Mouse (Mus musculus): Measurements from ENCODE around the gene Ppil2.

DNA sequence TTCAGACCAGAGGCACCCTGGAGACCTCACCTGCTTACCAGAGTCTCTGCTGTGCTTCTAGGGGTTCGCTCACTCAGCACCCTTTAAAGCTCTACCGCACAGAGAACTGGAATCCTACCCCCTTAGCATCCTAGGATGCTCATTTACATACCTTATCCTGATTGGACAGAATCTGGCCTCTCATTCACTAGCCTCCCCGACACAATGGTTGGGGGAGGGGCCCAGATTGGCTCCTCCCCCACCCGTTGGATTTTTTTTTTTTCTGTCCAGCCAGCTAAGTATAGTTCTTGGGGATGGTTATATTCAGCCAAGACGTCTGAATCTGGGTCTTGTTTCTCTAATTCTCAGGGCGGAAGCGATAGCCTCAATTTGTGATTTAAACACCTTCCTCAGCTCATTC, 33.3 kb upstream of the Ppil2 start, which contains the start of gene Ydjc:
- no peak for TF ChIP-seq CTCF (IDR thresholded peaks at IDR 0.05)
- no peak for TF ChIP-seq EP300 (IDR thresholded peaks at IDR 0.05)

All from lung, postnatal 0 days (tissue).